Mouse (Mus musculus): ENCODE data around the gene Ctnnd2.

Gene Ctnnd2

GRCm38 (mm10) chr15:30885410-30885809 lies 713.0 kb downstream of the Ctnnd2 start:
- DNase-seq (ENCODE audit: low spot score), result no peak

DNA sequence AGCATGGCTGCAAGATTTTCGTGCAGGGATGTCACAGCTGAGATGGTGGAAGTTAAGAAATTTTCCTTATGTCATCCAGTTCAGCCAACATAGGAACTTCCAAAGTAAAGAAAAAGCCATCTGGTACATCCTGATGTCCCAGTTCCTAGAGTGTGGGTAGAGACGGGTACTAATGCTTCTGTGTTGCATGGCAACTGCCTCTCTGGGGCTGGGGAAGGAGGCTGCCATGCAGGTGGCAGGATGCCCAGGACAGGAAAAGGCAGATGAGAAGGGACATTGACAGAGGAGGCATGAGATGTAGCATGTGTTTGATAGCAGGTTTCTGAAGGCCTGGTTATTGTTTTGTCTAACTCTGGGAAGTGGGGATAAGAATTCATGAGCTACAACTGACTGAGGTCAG lies 715.2 kb downstream of the Ctnnd2 start:
- DNase-seq (ENCODE audit: low spot score), result peak; percentile 46

GRCm38 (mm10) chr15:30891986-30892385 lies 719.6 kb downstream of the Ctnnd2 start:
- no peak for DNase-seq (ENCODE audit: low spot score)

DNA sequence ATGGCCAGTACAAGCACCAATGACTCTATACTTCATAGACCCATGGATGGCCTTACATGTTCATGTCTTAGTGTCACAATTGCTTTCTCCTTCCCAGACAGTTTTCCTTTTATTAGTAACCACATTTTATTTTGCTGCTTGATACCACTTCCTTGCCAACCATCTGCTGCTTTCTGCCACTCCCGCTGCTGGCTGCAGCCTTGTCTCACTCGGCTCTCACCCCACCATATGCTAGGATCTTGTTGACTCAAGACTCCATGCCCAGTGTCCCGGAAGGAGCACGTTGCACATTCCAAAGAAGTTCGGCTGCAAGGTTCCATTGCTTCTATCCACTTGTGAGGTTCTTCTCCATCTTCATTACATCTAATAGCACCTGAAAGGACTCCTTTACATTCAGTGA lies 722.7 kb downstream of the Ctnnd2 start:
- no peak for DNase-seq (ENCODE audit: low spot score)

- no peak for DNase-seq (ENCODE audit: low spot score)
Measured at GRCm38 (mm10) chr15:30897342-30897741, 724.9 kb downstream of the Ctnnd2 start.

DNA sequence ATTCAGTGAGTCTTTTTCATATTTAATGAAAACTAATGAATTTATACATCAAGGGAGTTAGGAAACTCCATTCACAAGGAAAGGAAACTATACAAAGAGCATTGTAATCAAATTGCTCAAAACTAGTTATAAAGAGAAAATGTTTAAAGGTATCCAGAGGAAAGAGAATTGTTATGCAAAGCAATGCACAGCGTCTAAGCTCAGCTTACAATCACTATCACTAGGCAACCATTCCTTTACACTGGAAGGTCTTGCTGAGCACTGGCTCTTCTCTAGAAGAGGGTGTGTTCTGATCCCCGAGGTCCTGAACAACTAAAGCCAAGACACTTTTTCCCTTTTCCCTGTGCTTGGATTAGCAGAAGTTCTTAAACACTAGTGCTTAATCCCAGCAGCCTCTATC lies 735.6 kb downstream of the Ctnnd2 start:
- no peak for DNase-seq (ENCODE audit: low spot score)

DNA sequence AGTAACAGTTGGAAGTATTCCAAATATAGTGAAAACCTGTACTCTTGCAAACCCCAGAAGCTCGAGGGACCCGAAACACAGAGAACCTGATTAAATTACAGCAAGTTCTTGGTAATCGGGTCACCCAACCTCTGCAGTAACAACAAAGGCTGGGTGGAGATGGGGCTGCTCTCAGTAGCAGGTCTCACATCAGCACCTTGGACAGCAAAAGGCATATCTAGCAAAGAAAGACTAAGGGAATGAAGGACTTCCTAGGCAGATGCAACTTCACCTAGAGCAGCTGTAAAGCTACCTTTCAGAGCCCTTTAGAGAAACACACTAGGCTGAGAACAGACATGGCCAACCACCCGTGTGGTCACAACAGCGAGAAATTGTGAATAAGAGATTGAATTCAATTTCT lies 741.0 kb downstream of the Ctnnd2 start:
- no peak for DNase-seq (ENCODE audit: low spot score)

DNA sequence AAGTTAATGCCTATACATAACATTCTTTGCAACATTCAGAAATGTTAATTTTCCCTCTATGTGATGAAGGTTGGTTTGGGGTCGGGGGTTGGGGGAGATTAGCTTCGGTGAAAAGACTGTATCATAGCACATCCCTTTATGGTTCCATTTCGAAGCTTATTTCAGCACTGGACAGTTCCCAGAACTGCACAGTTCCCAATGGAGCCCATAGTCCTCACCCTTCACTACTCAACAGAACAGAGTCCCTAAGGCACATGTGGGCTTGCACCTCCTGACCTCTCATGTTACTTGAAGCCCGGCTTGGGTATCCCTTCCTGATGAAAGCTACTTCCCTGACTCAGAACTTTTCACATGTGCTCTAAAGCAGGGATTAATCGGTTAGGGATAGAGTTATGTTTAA lies 753.4 kb downstream of the Ctnnd2 start:
- no peak for DNase-seq (ENCODE audit: low spot score)

DNA sequence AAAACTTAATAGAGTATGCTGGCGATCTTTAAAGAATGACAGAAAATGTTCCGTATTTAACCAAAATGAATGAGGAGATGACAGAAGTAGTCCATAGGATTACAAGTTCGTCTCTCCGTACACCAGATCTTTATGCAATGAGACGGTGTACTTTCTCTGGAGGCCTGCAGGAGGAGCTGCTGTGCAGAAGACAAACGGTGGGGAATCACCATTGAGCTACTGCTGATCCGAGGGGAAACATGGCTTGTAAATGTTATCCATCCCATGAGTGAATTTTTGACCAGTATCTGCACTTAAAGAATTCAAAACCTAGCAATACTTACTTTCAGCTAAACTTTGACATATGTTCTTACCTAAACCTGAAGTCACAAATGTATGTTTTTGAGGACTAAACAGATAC lies 755.2 kb downstream of the Ctnnd2 start:
- no peak for DNase-seq (ENCODE audit: low spot score)

DNA sequence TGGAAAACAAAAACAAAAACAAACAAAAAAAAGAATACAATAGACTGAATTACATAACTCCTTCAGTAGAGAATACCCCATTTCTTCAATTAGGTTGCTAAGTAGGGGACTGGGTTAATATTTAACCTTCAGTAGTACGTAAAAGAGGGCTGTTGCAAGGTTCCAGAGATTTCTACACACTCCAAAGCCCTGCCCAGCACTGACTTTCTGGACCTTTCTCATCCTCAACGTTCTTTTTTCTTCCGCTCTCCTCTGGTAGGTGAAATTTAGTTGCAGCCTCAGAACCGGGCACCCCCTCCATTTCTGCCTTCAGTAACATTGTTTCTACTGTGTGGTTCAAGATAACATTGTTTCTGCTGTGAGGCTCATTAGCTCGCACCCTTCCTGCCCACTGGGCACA lies 759.5 kb downstream of the Ctnnd2 start:
- DNase-seq (ENCODE audit: low spot score), result no peak

- DNase-seq (ENCODE audit: low spot score), result no peak
Measured at GRCm38 (mm10) chr15:30945863-30946262, 773.5 kb downstream of the Ctnnd2 start.

GRCm38 (mm10) chr15:30958513-30958912 lies 786.1 kb downstream of the Ctnnd2 start:
- DNase-seq (ENCODE audit: low spot score), result no peak

- DNase-seq (ENCODE audit: low spot score), result no peak
Measured at GRCm38 (mm10) chr15:30962421-30963160, 790.2 kb downstream of the Ctnnd2 start.

DNA sequence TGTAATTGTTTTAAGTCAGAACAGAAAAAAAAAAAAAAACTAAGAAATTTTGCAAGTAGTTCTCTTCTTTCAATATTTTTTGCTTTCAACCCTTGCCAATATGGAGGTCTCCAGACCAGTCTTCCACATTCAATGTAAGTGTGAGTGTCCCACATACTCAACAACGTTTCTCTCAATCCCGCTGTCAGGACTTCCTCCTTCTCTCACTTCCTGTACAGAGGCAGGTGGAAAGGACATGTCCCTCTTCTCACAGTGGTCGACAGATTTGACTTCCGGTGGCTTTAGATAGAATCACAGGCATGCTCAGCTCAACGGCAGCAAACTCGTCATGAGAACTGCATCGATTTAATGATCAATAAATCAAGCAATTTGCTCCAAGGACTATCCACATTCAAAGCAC lies 791.7 kb downstream of the Ctnnd2 start:
- no peak for DNase-seq (ENCODE audit: low spot score)

- DNase-seq (ENCODE audit: low spot score), result no peak
Measured at GRCm38 (mm10) chr15:30964865-30965679, 792.7 kb downstream of the Ctnnd2 start.

- no peak for DNase-seq (ENCODE audit: low spot score)
Measured at GRCm38 (mm10) chr15:30966826-30967225, 794.4 kb downstream of the Ctnnd2 start.

DNA sequence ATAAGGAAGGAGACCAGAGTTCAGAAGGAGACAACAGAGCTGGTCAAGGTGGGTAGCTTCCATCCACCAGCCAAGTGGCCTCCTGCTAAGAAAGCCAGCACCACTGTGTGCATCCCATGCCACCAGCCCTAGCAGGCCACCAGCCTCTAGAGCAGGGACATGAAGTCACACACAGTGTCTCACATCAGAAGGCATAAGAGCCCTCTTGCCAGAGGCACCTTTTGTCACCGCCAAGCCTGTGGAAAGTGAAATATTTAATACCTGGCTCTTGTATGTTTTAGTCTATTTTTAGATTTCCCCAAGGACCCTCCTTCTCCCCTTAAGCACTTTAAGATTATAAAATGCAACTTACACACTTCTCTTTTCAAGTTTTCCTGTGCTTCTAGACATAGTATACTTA lies 802.0 kb downstream of the Ctnnd2 start:
- DNase-seq (ENCODE audit: low spot score), result no peak

- no peak for DNase-seq (ENCODE audit: low spot score)
Measured at GRCm38 (mm10) chr15:30974991-30975775, 802.8 kb downstream of the Ctnnd2 start.

GRCm38 (mm10) chr15:30977166-30977740 lies 804.9 kb downstream of the Ctnnd2 start:
- DNase-seq (ENCODE audit: low spot score), result no peak

DNA sequence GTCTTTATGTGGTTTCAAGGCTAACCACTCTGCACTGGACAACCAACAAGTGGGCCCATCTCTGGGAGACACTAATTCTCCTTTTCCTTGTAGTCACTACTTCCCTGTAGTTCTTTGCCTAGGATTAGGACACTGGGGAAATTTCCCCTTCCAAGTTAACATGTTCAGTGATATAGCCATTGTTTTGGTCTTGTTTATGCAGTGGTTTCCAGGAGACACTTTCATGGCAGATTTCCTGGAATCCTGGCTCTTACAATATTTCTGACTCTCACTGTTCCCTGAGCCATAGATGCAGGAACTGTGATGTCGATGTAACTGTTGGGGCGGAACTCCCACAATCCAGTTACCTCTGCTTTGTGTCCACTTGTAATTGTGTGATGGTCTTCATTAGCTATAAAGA lies 814.5 kb downstream of the Ctnnd2 start:
- no peak for DNase-seq (ENCODE audit: low spot score)

DNA sequence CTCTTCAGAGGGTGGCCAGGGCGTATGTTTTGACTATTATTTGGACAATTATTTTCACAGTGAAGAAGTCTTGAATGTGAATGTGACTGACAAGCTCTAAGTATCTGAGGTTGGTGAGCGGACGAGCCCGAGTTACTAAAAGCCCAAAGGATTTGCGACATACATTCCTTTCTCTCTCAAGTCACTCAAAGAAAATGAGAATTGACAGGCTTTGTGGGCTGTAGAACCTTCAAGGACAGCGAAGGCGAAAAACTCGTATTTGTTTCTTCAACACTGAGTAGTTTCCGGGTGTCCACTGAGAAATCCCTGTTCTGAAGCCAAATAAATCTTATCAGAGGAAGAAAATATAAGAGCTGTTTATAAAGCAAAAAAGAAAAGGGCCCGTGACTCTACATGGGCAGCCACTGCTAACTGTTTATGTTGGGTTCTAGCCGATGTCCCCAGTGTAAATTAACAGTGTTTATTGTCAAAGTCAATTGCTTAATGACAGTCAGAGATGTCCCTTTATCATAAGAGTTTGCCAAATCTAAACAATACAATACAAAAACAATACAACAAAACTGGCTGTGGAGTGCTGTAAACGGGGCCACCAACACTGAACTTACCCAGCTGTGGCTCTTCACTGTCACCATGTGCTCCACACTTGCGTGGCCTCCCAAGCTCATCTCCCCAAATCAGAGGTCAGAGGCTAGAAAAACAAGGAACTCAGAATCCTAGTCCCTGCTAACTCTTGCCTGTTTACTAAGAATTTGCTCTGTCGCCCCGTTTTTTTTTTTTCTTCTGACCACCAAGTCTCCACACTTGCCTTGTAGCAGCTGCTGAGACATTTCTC lies 818.2 kb downstream of the Ctnnd2 start:
- DNase-seq (ENCODE audit: low spot score), result no peak
